Mouse (Mus musculus) T-cell, adult 2 months (primary cell): ENCODE results near the gene Akr1c14.
"Not testable (repeated sequence)": the region's sequence is repeated elsewhere in the genome, so short reads cannot be mapped to it uniquely, and the experiment has no call there.

Experiments used
- DNase-seq: peaks from one replicate; pipeline ENCODE4 v3.0.0; 2022; ENCODE audit warnings: low spot score

The Akr1c14 gene

DNA sequence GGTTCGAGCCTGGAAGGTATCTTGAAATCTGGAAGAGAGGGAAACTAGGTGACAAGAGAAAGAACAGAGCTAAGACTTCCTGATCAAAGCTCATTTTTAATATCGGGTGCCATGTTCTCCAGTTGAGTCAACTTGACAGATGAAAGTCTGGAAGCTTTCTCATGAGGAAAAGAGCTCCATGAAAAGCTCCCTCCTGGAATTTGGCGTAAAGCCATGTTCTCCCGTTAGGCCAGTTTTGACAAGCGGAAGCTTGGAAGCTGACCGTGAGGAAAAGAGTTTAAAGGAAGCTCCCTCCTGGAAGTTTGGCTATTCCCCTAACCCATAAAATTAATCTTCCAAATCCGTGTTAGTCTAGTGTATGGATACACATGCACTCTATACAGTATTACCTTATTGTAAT lies 74.3 kb downstream of the Akr1c14 start:
- DNase-seq, result no peak

DNA sequence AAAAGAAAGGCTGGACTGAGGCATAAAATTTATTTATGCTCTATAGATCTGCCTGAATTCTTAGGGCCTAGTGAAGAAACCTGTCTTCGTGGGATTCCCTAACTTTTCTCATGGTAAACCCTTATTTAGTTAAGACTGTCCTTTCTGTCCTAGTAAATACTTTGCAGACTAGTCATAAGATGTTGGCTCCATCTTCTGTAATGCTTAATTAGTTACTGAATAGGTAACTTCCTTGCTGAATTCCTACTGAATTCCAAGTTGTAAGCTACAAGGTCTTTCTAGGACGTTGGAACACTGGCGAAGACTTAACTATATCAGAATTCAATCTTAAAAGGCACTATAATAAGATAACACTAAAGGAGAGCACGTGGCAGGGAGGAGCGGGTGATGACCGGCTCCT lies 75.7 kb downstream of the Akr1c14 start:
- not testable (repeated sequence) for DNase-seq

DNA sequence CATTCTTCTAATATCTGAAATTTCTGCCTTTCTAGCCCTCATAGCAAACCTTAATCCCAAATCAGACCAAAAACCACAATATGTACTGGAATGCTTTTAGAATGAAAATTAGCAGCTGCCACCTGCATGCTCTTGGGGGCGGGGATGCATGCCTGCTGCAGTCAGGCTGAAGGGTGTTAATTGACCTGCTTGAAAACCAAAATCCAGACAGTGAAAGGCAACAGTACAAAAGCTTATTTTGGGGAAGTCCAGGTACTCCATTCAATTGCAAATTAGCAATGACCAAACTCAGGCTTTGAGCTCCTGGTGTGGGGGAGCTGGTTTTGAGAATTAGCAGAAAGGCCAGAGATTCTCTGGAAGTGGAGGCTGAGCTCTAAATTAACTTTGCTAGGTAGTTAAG lies 77.0 kb downstream of the Akr1c14 start:
- DNase-seq, result not testable (repeated sequence)

DNA sequence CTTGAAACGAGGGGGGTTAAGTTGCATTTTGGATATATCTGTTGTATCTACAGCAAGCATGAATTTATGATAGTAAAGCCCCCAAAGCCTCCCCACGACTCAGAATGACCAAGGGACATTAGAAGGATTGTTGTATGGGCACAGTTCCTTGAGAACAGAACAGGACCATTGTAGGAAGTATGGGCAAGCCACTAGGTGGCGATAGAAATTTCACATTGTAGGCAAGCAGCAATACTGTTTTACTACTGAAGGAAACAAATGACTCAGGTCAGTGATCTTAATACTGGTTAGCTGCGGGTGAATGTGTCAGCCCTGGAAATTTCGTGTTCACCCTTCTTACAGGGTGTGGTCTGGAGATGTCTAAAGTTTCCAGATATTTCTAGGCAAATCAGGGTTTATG lies 80.3 kb downstream of the Akr1c14 start:
- DNase-seq, result no peak

DNA sequence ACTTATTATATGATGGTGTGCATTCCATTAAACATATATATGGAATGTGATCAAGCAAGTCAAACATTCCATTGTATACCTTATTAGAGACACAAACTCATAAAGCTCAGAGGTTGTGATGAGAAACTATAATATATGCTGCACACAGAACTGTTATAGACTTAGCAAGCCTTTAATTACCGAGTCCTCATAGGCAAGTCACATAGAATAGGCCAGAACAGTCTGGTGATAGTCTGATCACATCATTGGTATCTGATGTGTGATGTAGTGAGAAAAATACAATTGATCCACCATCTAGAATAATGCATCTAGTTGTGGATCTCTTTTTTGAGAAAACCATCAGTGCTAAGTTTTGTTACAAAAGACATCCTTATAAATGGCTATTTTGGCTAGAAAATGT lies 82.5 kb downstream of the Akr1c14 start:
- no peak for DNase-seq

DNA sequence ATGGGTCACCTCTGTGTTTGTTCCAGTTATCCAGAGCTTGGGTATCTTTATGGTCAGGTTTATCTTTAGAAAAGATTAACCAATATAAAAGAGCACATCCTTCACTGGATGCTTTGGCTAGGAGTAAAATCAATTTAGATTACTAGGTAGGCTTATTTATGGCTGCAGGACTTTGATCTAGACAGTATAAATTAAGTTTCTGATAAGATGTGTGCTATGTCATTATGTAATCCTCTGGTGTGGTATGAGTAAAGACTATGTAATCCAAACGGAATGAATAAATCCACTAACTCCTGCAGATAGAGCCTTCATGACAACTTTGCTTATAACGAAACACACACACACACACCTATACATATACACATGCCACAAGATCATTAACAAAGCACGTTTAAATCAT lies 82.9 kb downstream of the Akr1c14 start:
- DNase-seq, result no peak

DNA sequence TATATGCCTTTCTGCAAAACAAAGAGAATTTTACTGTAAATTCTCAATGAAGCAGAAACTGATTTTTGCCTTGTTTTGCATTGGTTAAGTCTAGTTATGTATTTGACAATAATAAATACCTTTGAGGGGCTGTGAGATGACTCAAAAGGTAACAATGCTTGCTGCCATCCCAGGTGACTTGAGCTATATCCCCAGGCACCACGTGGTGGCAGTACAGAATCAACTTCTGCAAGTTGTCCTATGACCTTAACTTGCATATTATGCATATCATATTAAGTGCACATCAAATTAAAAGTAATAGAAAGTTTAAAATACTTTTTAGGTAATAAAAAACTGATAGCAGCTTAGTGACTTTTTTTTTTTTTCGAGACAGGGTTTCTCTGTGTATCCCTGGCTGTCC lies 84.3 kb downstream of the Akr1c14 start:
- no peak for DNase-seq
